Mouse (Mus musculus) midbrain, embryonic 13.5 days (tissue): ENCODE measurements around the gene Hcfc2. TPM values are rescaled to one million over a fixed set of nuclear protein-coding genes. Genes with fewer than 3 reads are reported as not detected.
A peak's percentile ranks its signal among the peaks of the same experiment; 100 is the strongest.

Experiments used
- ATAC-seq: fragments of 200-750 bp; cut with Nextera tagmentation; 2 replicates; pipeline ENCODE4 v1.8.0; 2017; ENCODE audit warnings: mild to moderate bottlenecking, moderate TSS enrichment, moderate library complexity
- H3K27ac ChIP-seq: fragments of 300-500 bp; sonication (generic); 2 replicates; pipeline ENCODE4 v1.5.1; 2015; ENCODE audit warnings: inconsistent platforms, mild to moderate bottlenecking, moderate library complexity
- H3K27me3 ChIP-seq: fragments of 300-500 bp; sonication (generic); 2 replicates; pipeline ENCODE4 v1.6.1; 2015; ENCODE audit warnings: mild to moderate bottlenecking, inconsistent platforms
- H3K36me3 ChIP-seq: fragments of 300-500 bp; sonication (generic); 2 replicates; pipeline ENCODE4 v1.6.1; 2015; ENCODE audit warnings: mild to moderate bottlenecking, inconsistent platforms
- H3K4me1 ChIP-seq: fragments of 300-500 bp; sonication (generic); replicated peaks from 2 replicates; pipeline ENCODE4 v1.6.1; 2015; ENCODE audit warnings: inconsistent platforms
- H3K4me2 ChIP-seq: fragments of 300-500 bp; sonication (generic); replicated peaks from 2 replicates; pipeline ENCODE4 v1.6.1; 2015; ENCODE audit warnings: moderate library complexity, mild to moderate bottlenecking, inconsistent platforms
- H3K4me3 ChIP-seq: fragments of 300-500 bp; sonication (generic); replicated peaks from 2 replicates; pipeline ENCODE4 v1.5.1; 2015; ENCODE audit warnings: mild to moderate bottlenecking, inconsistent platforms
- H3K9ac ChIP-seq: fragments of 300-500 bp; sonication (generic); replicated peaks from 2 replicates; pipeline ENCODE4 v1.6.1; 2015; ENCODE audit warnings: mild to moderate bottlenecking, inconsistent platforms
- H3K9me3 ChIP-seq: fragments of 300-500 bp; sonication (generic); 2 replicates; pipeline ENCODE4 v1.6.1; 2016; ENCODE audit warnings: mild to moderate bottlenecking, inconsistent platforms
- WGBS: fragments of 180-500 bp; shearing (Covaris S2); methylation state at CpG from one replicate; pipeline ENCODE4 v1.1.7; 2015; 5-methylcytosine and 5-hydroxymethylcytosine counted together
- polyA plus RNA-seq: library from polyadenylated mRNA; unstranded; fragments of >200 nt; fragmentation: Nextera tagmentation; extraction: Ambion mirVana; gene quantifications from 2 replicates; pipeline ENCODE4 v1.2.1, GENCODE M21; 2015

Hcfc2 gene
- polyA plus RNA-seq, 1 experiment from 2014 or later, result 45.9 TPM

DNA sequence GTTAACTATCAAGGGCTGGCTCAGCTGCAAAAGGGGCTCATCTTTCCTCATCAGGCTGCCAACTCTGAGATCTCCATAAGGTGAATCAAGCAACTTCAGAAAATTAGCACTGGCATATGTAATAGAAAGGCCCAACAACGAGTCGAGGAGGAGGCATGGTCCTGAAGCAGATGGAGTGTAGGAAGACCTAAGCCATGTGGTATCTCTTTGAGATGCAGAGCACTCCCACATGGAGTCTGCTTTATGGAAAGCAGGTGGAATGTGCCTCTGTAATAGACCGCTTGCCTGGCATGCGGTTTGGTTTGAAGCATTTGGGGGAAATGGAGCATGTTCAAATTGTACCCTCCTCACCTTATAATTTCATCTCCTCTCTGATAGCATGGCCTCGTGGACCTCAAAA lies 15.2 kb upstream of the Hcfc2 start:
- 91% methylated on average over 5 of the region's 5 CpGs for WGBS
- no peaks in the 10 kb centered on the region for H3K4me1 ChIP-seq
- H3K36me3 ChIP-seq, result no peaks in the 10 kb centered on the region
- no peaks in the 10 kb centered on the region for H3K9me3 ChIP-seq
- H3K4me3 ChIP-seq, result no peak overlapping the region
- no peak overlapping the region for H3K27ac ChIP-seq
- no peak overlapping the region for H3K4me2 ChIP-seq
- H3K27me3 ChIP-seq, result no peaks in the 10 kb centered on the region
- H3K9ac ChIP-seq, result no peak overlapping the region
- ATAC-seq, result no peak

DNA sequence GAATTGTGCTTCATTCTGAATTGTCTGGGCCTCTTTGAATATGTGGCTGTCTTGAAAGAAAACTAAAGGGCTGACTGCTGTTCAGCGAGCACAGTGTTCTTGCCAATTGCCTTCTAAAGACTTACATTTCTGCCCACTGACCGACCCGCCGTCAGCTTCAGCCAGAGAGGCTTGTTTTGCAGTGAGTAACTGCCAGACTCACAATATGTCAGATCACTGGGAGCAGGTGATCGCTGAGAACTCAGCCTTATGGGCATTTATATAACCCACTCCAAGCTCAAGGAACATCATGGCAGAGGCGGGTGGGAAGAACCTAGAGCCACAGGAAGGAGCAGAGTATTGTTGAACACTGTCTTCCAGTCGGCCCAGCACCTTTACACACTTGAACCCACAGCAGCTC lies 14.3 kb upstream of the Hcfc2 start:
- no peak for ATAC-seq
- H3K4me3 ChIP-seq, result no peak overlapping the region
- no peak overlapping the region for H3K4me2 ChIP-seq
- H3K9me3 ChIP-seq, result no peaks in the 10 kb centered on the region
- no peak overlapping the region for H3K9ac ChIP-seq
- H3K36me3 ChIP-seq, result no peaks in the 10 kb centered on the region
- WGBS, result 83% methylated on average over 7 of the region's 7 CpGs
- H3K4me1 ChIP-seq, result no peaks in the 10 kb centered on the region
- no peak overlapping the region for H3K27ac ChIP-seq
- H3K27me3 ChIP-seq, result no peaks in the 10 kb centered on the region

DNA sequence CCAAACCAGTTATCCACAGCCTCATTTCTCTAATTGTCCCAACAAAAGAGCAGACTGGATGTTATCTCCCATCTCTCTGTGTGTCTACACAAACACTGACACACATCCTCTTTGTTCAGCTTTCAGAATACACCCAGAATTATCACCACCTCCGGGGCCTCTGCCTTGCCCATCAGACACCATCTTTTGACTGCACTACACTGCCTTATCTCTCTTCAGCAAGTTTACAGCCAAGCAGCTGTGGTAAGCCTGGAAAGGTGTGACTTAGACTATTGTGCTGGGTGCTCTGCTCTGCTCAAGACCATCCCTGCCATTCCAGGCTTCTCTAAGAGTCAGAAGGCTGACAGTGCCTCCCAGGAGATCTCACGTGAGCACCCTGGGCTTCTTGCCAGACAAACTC lies 10.5 kb upstream of the Hcfc2 start:
- Histone ChIP-seq H3K9me3 (no peaks in the 10 kb centered on the region), H3K36me3 (no peaks in the 10 kb centered on the region), H3K27ac (no peak overlapping the region), H3K4me2 (no peak overlapping the region), H3K27me3 (0 out of 2 replicates have a peak, but pooled peaks cover 2% of the 10 kb centered on the region), H3K4me3 (no peak overlapping the region), H3K9ac (no peak overlapping the region), H3K4me1 (peaks cover 2% of the 10 kb centered on the region)
- 93% methylated on average over 2 of the region's 2 CpGs for WGBS
- no peak for ATAC-seq

DNA sequence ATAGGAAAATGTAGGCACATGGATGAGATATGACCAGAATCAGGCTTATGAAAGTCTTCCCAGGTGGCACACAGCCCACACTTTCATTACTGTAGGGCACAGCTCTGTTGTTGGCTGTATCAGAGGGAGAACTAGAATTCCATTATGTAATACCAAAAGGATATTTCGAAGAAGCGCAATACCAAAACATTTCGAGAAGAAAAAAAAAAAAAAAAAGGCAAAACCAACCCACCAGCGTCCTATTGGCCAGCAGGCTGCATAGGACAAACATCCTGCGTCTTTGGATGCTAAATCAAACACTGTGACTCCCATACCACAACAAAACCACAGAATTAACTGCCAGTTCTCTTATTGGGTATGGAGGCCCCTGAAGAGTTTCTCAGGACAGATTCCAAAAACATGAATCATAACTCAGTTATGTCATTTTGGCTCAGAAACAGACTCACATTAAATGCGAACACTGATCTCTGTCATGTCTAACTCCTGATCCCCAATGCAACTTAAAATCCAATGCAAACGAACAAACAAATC lies 6.2 kb upstream of the Hcfc2 start:
- Histone ChIP-seq H3K27ac (no peak overlapping the region), H3K9ac (no peak overlapping the region), H3K36me3 (no peaks in the 10 kb centered on the region), H3K4me1 (peaks cover 7% of the 10 kb centered on the region), H3K27me3 (0 out of 2 replicates have a peak, but pooled peaks cover 3% of the 10 kb centered on the region), H3K9me3 (no peaks in the 10 kb centered on the region), H3K4me2 (no peak overlapping the region), H3K4me3 (no peak overlapping the region)
- WGBS, result 81% methylated on average over 7 of the region's 7 CpGs
- no peak for ATAC-seq

DNA sequence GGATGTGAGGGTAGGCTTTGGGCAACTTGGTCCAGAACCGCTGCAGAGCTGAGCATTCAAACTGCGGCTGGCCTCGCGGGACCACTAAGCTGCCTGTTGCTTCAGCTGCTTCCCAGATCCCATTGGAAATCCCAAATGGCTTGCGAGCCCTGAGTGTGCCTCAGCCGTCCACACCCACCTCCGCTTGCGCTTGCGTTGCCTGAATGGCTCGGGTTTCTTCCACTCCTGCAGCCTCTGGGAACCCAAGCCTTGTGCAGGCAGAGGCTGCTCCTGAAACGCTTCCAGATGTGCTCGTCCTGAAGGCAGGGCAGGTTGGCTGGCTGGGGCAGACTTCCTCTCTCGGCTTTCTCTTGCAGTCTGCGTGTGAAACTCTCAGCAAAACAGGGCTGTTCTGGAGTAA lies 5.5 kb upstream of the Hcfc2 start, which contains the start of gene Glt8d2:
Gene Glt8d2, minus strand, starts transcription at position 157 of the 400 bp plus-strand sequence.
- H3K4me3 ChIP-seq, result no peak within 1 kb of the TSS; the same call in 1 of the 2 replicates

DNA sequence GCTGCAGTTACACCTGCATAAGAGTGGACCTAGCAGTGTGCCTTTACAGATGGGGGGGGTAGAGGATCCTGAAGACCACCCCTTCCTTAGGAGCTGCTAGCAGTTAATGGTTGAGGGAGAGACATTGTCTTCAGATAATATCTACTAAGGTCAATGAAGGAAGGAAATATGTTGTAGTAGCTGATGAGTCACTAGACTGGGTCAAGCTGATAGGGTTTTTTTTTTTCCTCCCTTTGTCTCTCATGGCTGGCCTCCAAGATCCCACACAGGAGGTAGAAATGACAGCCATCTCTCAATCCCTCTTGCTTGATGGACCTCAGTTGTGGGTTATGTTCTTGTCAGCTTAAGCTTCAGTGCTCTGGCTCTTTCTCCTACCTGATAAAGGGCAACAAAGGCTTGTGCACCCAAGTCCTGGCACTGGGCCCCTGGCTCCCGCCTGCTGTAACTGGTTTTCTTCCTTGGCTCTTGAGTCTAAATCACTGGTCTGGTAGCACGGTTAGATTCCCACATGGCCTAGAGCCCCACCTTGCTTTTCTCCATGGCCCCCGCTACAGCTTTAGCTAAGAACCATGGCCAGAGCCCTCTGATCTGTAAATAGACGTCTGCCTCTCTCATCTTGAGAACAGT lies 606 bp downstream of the Hcfc2 start:
- H3K27me3 ChIP-seq, result no peaks in the 10 kb centered on the region
- H3K9me3 ChIP-seq, result no peaks in the 10 kb centered on the region
- 78% methylated on average over 4 of the region's 4 CpGs for WGBS
- H3K4me3 ChIP-seq, result no peak overlapping the region
- ATAC-seq, result no peak
- H3K4me1 ChIP-seq, result peaks cover 15% of the 10 kb centered on the region
- peaks cover 4% of the 10 kb centered on the region; the same call in 1 of the 2 replicates for H3K36me3 ChIP-seq
- H3K27ac ChIP-seq, result no peak overlapping the region
- no peak overlapping the region for H3K9ac ChIP-seq
- H3K4me2 ChIP-seq, result no peak overlapping the region

More for the DNA sequence above, 5.5 kb upstream of the Hcfc2 start, which contains the start of gene Glt8d2:
- Histone ChIP-seq H3K36me3 (no peaks in the 10 kb centered on the region), H3K27ac (no peak within 1 kb of the TSS), H3K4me2 (peak within 1 kb of the TSS; percentile 32), H3K9me3 (no peaks in the 10 kb centered on the region), H3K27me3 (0 out of 2 replicates have a peak, but pooled peaks cover 3% of the 10 kb centered on the region), H3K9ac (0 out of 2 replicates have a peak within 1 kb of the TSS, but pooled peaks have one; percentile 32), H3K4me1 (peaks cover 7% of the 10 kb centered on the region)
- 7% methylated on average over 14 of the region's 14 CpGs for WGBS
- ATAC-seq, result no peak

DNA sequence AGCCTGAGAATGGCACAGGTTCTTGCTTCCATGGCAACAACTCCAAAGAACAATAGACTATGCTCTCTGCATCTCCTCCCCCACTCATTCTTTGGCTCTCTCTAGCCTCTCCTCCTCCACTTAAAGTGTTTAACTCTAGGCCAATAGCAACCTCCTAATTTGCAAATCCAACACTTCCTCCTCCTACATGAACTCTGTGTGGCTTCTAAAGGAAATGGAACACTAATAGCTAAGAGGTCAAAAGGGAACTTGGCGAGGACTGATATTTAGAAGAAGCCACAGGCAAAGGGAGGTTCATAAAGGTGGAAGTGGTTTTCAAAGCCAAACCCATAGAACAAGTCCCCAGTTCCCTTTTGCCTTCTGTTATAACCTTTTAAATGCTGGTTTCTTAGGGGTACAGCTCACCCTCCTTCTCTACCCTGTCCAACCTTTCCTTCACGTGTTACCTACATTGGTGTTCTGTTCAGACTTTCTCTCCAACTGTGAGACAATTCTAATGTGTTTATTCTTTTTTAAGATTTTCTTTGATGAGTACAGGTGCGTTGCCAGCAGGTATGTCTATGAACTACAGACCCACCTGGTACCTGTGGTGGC lies 1.4 kb downstream of the Hcfc2 start:
- WGBS, result 81% methylated on average over 3 of the region's 3 CpGs
- Histone ChIP-seq H3K4me3 (no peak overlapping the region), H3K27ac (no peak overlapping the region), H3K27me3 (no peaks in the 10 kb centered on the region), H3K9me3 (no peaks in the 10 kb centered on the region), H3K4me1 (peaks cover 15% of the 10 kb centered on the region), H3K9ac (no peak overlapping the region), H3K36me3 (peaks cover 6% of the 10 kb centered on the region; the same call in 1 of the 2 replicates), H3K4me2 (no peak overlapping the region)
- no peak for ATAC-seq

DNA sequence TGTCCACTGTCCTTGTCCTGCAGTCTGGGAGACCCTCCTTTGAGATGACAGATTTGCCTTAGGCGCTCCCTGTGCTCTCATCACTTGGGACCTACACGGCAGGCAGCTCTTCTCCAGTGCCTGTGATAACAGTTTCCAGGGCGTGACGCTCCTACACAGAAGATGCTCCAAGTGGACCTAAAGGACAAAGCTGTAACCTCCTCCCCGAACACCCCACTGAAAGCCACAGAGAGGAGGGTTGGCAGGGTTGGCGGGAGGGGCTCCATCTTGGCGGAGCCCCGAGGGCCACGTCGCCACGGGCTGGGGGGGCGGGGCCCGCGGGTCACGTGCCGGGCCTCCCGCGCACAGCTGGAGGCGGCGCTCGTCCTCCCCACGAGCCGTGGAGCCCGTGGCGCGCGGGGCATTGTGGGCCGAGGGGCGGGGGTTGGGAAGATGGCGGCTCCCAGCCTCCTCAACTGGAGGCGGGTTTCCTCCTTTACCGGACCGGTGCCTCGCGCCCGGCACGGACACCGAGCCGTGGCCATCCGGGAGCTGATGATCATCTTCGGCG lies 2.8 kb downstream of the Hcfc2 start:
- Histone ChIP-seq H3K4me3 (peak overlapping the region; percentile 93), H3K9ac (peak overlapping the region; percentile 87), H3K27ac (peak overlapping the region; percentile 87), H3K36me3 (peaks cover 8% of the 10 kb centered on the region; the same call in 1 of the 2 replicates), H3K9me3 (no peaks in the 10 kb centered on the region), H3K27me3 (no peaks in the 10 kb centered on the region), H3K4me2 (peak overlapping the region; percentile 89), H3K4me1 (peaks cover 15% of the 10 kb centered on the region)
- peak; percentile 95 for ATAC-seq
- under 1% methylated on average over 42 of the region's 42 CpGs for WGBS

DNA sequence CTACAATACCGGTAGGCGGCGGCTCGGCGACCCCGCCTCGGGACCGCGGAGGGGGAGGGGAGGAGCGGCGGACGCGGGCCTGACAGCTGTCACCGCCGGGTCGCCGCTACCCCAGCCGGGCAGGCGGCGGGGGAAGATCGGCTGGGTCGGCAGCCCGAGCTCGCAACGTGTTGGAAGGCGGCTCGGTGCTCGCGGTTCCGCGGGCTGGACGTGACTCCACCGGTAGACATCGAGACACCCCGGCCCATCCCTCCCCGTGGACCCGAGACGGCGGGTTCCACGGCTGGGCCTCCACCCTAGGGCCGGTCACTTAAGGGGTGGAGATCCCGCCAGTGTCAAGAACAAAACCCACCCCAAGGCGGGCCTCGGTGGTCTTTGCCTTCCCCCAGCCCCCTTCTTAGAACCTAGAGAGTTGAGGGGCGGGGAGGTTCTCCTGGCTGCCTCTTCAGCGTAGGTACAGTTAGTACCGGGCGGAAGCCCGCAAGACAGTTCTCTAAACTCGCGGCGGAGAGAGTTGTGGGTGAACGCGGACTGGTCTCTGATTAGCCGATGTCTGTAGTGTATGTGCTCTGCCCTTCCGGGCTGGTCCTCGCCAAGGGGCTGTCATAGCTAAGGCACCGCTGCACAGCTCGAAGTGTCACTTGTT lies 3.5 kb downstream of the Hcfc2 start:
- Histone ChIP-seq H3K36me3 (peaks cover 8% of the 10 kb centered on the region; the same call in 1 of the 2 replicates), H3K27ac (peak overlapping the region; percentile 87), H3K4me3 (peak overlapping the region; percentile 93), H3K27me3 (no peaks in the 10 kb centered on the region), H3K9me3 (no peaks in the 10 kb centered on the region), H3K4me1 (peaks cover 15% of the 10 kb centered on the region), H3K4me2 (peak overlapping the region; percentile 89), H3K9ac (peak overlapping the region; percentile 87)
- under 1% methylated on average over 38 of the region's 59 CpGs for WGBS
- peak; percentile 86 for ATAC-seq

DNA sequence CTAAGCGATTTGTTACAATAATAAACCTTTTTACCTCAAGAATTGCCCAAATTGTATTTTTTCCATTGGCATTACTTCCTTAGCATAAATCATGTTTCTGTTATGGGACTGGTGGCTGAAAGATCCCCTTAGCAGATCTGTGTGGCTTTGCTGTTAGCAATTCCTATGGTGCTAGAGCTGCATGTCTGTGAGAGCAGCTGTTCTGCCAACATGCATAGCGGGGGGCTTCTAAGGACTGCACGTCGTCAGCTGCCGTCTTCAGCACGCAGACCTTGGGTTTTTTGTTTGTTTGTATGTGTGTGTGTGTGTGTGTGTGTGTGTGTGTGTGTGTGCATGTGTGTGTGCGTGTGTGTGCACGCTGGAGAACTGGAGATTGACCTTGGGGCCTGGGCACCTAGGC lies 45.4 kb downstream of the Hcfc2 start:
- Histone ChIP-seq H3K27ac (no peak overlapping the region), H3K9ac (no peak overlapping the region), H3K27me3 (no peaks in the 10 kb centered on the region), H3K36me3 (peaks cover 49% of the 10 kb centered on the region), H3K4me1 (no peaks in the 10 kb centered on the region), H3K4me3 (no peak overlapping the region), H3K9me3 (no peaks in the 10 kb centered on the region), H3K4me2 (no peak overlapping the region)
- no peak for ATAC-seq
- WGBS, result 84% methylated on average over 8 of the region's 8 CpGs

DNA sequence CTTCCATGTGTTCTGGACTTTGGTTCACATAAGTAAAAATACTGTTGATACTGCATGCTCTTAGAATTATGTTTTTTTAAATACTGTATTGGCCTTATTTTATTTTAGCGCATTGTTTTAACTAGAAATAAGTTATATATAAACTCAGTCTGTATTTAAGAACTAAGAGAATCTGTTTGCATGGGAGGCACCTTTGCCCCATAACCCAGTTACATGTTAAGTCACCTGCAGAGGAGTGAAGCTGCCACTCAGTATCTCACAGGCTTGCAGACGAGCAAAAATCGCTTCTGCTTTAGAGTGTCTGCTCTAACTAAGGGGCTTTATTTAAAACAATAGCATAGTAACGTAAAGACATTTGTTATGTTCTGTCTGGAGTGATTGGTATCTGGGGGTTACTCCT lies 45.9 kb downstream of the Hcfc2 start:
- no peak overlapping the region for H3K27ac ChIP-seq
- 90% methylated on average over 4 of the region's 4 CpGs for WGBS
- H3K4me3 ChIP-seq, result no peak overlapping the region
- peaks cover 51% of the 10 kb centered on the region for H3K36me3 ChIP-seq
- no peak overlapping the region for H3K9ac ChIP-seq
- H3K4me1 ChIP-seq, result no peaks in the 10 kb centered on the region
- ATAC-seq, result no peak
- no peaks in the 10 kb centered on the region for H3K9me3 ChIP-seq
- no peak overlapping the region for H3K4me2 ChIP-seq
- H3K27me3 ChIP-seq, result no peaks in the 10 kb centered on the region

DNA sequence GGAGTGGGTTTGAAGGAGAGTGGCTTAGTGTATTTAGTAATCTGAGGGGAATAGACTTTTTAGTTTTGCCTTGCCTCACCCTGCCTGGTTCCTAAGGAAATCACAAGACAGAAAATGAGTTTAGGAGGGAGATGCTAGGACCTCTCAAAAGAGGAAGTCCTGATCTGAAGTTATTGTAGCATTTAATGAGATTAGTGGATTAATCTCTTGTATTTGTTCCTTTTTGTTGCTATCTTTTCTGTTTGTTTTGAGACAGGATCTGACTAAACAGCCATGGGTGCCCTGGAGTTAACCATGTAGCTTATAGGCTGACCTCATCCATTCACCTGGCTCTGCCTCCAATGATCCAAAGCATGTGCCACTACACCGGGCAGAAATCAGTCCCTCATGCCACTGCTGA lies 46.6 kb downstream of the Hcfc2 start:
- 56% methylated on average over 1 of the region's 1 CpGs for WGBS
- H3K9ac ChIP-seq, result no peak overlapping the region
- no peak for ATAC-seq
- H3K4me2 ChIP-seq, result no peak overlapping the region
- no peak overlapping the region for H3K27ac ChIP-seq
- H3K4me3 ChIP-seq, result no peak overlapping the region
- no peaks in the 10 kb centered on the region for H3K9me3 ChIP-seq
- no peaks in the 10 kb centered on the region for H3K27me3 ChIP-seq
- H3K36me3 ChIP-seq, result peaks cover 56% of the 10 kb centered on the region
- H3K4me1 ChIP-seq, result no peaks in the 10 kb centered on the region
